Mouse (Mus musculus) erythroblast, embryonic 14.5 days (primary cell): ENCODE measurements around the gene C1rl. TPM values are rescaled to one million over a fixed set of nuclear protein-coding genes. Genes with fewer than 3 reads are reported as not detected.
"Not testable (repeated sequence)": the region's sequence is repeated elsewhere in the genome, so short reads cannot be mapped to it uniquely, and the experiment has no call there.

ENCODE experiments used
- H3K27me3 ChIP-seq: 2 replicates; pipeline ENCODE4 v1.6.1; 2012; ENCODE audit warnings: inconsistent platforms; ENCODE audit not compliant: control insufficient read depth
- H3K36me3 ChIP-seq: 2 replicates; pipeline ENCODE4 v1.6.1; 2012; ENCODE audit warnings: mild to moderate bottlenecking, inconsistent platforms; ENCODE audit not compliant: control insufficient read depth
- H3K4me1 ChIP-seq: 2 replicates; pipeline ENCODE4 v1.6.1; 2012; ENCODE audit warnings: inconsistent platforms; ENCODE audit not compliant: control insufficient read depth
- H3K4me3 ChIP-seq: replicated peaks from 2 replicates; pipeline ENCODE3; 2012; ENCODE audit warnings: moderate library complexity, mild to moderate bottlenecking, inconsistent platforms
- H3K9me3 ChIP-seq: 2 replicates; pipeline ENCODE4 v1.6.1; 2012; ENCODE audit warnings: low read length, inconsistent platforms, mixed read lengths; ENCODE audit not compliant: control insufficient read depth
- GATA1 ChIP-seq: IDR thresholded peaks from 2 replicates; pipeline ENCODE4 v1.6.1; 2012; ENCODE audit warnings: low read length, inconsistent platforms, mixed read lengths
- TAL1 ChIP-seq: IDR thresholded peaks from 3 replicates; pipeline ENCODE4 v1.6.1; 2012; ENCODE audit warnings: low read length, inconsistent platforms, mixed read lengths
- polyA plus RNA-seq: library from polyadenylated mRNA; stranded (reverse); fragments of >175 nt; gene quantifications from 2 replicates; pipeline ENCODE4 v1.2.3, GENCODE M21; 2012

C1rl gene
- polyA plus RNA-seq, 1 experiment = not detected

- no peak overlapping the region for H3K4me3 ChIP-seq
- H3K27me3 ChIP-seq = no peaks in the 10 kb centered on the region
- no peaks in the 10 kb centered on the region for H3K4me1 ChIP-seq
- H3K9me3 ChIP-seq = 0 out of 2 replicates have a peak, but pooled peaks cover 2% of the 10 kb centered on the region
- TF ChIP-seq GATA1 (no peak), TAL1 (no peak)
- no peaks in the 10 kb centered on the region for H3K36me3 ChIP-seq
Observed at GRCm38 (mm10) chr6:124544466-124544865, 51.6 kb downstream of the C1rl start.

GRCm38 (mm10) chr6:124545425-124545824 lies 52.5 kb downstream of the C1rl start:
- H3K4me1 ChIP-seq = no peaks in the 10 kb centered on the region
- H3K9me3 ChIP-seq = peaks cover 6% of the 10 kb centered on the region
- no peaks in the 10 kb centered on the region for H3K27me3 ChIP-seq
- TF ChIP-seq GATA1 (no peak), TAL1 (no peak)
- no peaks in the 10 kb centered on the region for H3K36me3 ChIP-seq
- H3K4me3 ChIP-seq = no peak overlapping the region

- H3K9me3 ChIP-seq = peaks cover 16% of the 10 kb centered on the region
- H3K36me3 ChIP-seq, H3K4me1 ChIP-seq, H3K4me3 ChIP-seq, H3K27me3 ChIP-seq: not testable (repeated sequence)
Observed at GRCm38 (mm10) chr6:124547979-124548378, 55.1 kb downstream of the C1rl start.

- H3K4me3 ChIP-seq = no peak overlapping the region
- no peak for TF ChIP-seq TAL1
- no peak for TF ChIP-seq GATA1
- H3K4me1 ChIP-seq = no peaks in the 10 kb centered on the region
- H3K27me3 ChIP-seq = no peaks in the 10 kb centered on the region; the same call in 1 of the 2 replicates
- H3K36me3 ChIP-seq = no peaks in the 10 kb centered on the region
- peaks cover 16% of the 10 kb centered on the region for H3K9me3 ChIP-seq
Observed at GRCm38 (mm10) chr6:124549023-124549550, 56.2 kb downstream of the C1rl start.

GRCm38 (mm10) chr6:124552766-124553165 lies 59.9 kb downstream of the C1rl start:
- H3K27me3 ChIP-seq = no peaks in the 10 kb centered on the region; the same call in 1 of the 2 replicates
- H3K4me3 ChIP-seq = no peak overlapping the region
- no peak for TF ChIP-seq TAL1
- no peak for TF ChIP-seq GATA1
- no peaks in the 10 kb centered on the region for H3K36me3 ChIP-seq
- peaks cover 16% of the 10 kb centered on the region for H3K9me3 ChIP-seq
- no peaks in the 10 kb centered on the region for H3K4me1 ChIP-seq

DNA sequence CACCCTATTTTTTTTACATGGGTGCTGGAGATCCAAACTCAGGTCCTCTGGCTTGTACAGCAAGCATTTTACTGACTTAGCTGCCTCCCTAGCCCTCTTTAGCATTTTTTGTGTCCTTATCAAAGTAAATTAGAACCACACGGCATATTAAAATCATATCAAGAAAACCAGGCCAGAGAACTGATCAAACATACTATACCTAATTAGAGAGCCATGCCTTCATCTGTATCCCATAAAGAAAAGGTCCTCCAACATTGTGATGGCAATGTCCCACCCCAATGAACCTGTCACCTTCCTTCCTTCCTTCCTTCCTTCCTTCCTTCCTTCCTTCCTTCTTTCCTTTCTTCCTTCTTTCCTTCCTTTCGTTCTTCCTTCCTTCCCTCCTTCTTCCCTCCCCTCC lies 63.0 kb downstream of the C1rl start:
- not testable (repeated sequence) for H3K36me3 ChIP-seq, H3K27me3 ChIP-seq, H3K9me3 ChIP-seq, H3K4me1 ChIP-seq, H3K4me3 ChIP-seq

Other genes starting within 250 kb of the C1rl start
- gene Cd163, start 188.5 kb upstream of the C1rl start, polyA plus RNA-seq = not detected in 2 replicates
- 0.24 and 0.42 TPM in 2 replicates for gene Pex5, start 78.0 kb upstream of the C1rl start, polyA plus RNA-seq
- gene Clstn3, start 28.3 kb upstream of the C1rl start, polyA plus RNA-seq = 0.31 and 0.68 TPM in 2 replicates
- gene C1ra, start 19.3 kb downstream of the C1rl start, polyA plus RNA-seq = 0.03 TPM in 2 replicates
- 0.01 TPM in 1 of 2 replicates, not detected in the other for gene C1s1, start 49.2 kb downstream of the C1rl start, polyA plus RNA-seq
- not detected in 2 replicates for gene C1rb, start 77.2 kb downstream of the C1rl start, polyA plus RNA-seq
- gene C1s2, start 143.0 kb downstream of the C1rl start, polyA plus RNA-seq = not detected in 2 replicates
- gene Lpcat3, start 169.9 kb downstream of the C1rl start, polyA plus RNA-seq = 15.9 and 16.0 TPM in 2 replicates
- 13.7 and 19.1 TPM in 2 replicates for gene Emg1, start 219.1 kb downstream of the C1rl start, polyA plus RNA-seq
- 19.9 and 21.8 TPM in 2 replicates for gene Phb2, start 219.2 kb downstream of the C1rl start, polyA plus RNA-seq
- gene Ptpn6, start 245.6 kb downstream of the C1rl start, polyA plus RNA-seq = 0.20 and 0.68 TPM in 2 replicates
- 0.95 and 2.7 TPM in 2 replicates for gene Grcc10, start 248.3 kb downstream of the C1rl start, polyA plus RNA-seq